Mouse (Mus musculus): ENCODE measurements around the gene Stoml1.

- TF ChIP-seq CTCF (IDR thresholded peaks at IDR 0.05; ENCODE audit: extremely low read depth, insufficient read length, insufficient replicate concordance, low read depth, low read length) (no peak), POLR2A (IDR thresholded peaks at IDR 0.05; ENCODE audit: low read depth, low read length) (no peak)
These were observed 26.1 kb downstream of the Stoml1 start for GRCm38 (mm10) chr9:58278821-58279723.
